Mouse (Mus musculus) CH12.LX (cell line): ENCODE results near the gene Taf4. TPM values are rescaled to one million over a fixed set of nuclear protein-coding genes. Genes with fewer than 3 reads are reported as not detected.
A peak's percentile ranks its signal among the peaks of the same experiment; 100 is the strongest.

Experiments used
- DNase-seq: peaks from one replicate; pipeline ENCODE4 v3.0.0-alpha.2; 2013; ENCODE audit errors: extremely low read depth
- H3K27ac ChIP-seq: 2 replicates; pipeline ENCODE4 v1.5.1; 2012; ENCODE audit warnings: low read depth, mild to moderate bottlenecking, control low read depth, moderate library complexity; ENCODE audit not compliant: insufficient read depth
- H3K27me3 ChIP-seq: replicated peaks from 2 replicates; pipeline ENCODE3; 2012; ENCODE audit warnings: inconsistent platforms
- H3K36me3 ChIP-seq, 2 experiments: replicated peaks in 1 of 2; 2 replicates each; pipeline versions ENCODE3 to v1.6.1; 2012; ENCODE audit warnings: inconsistent platforms in 1 of 2, low read length in 1 of 2, mild to moderate bottlenecking in 1 of 2, mixed read lengths in 1 of 2, moderate library complexity in 1 of 2; ENCODE audit not compliant: control insufficient read depth in 1 of 2, insufficient read depth in 1 of 2
- H3K4me1 ChIP-seq, 2 experiments: 2 replicates each; pipeline ENCODE4 v1.6.1; 2012; ENCODE audit warnings: inconsistent platforms in 1 of 2, moderate library complexity in 1 of 2; ENCODE audit not compliant: insufficient read depth in 2 of 2, control insufficient read depth in 1 of 2
- H3K4me2 ChIP-seq: 2 replicates; pipeline ENCODE4 v1.6.1; 2012; ENCODE audit warnings: low read depth, mild to moderate bottlenecking, control low read depth; ENCODE audit not compliant: poor library complexity, insufficient read depth, severe bottlenecking
- H3K4me3 ChIP-seq, 3 experiments: fragments of 150-350 bp in 1 of 3; sonication (generic) in 1 of 3; replicated peaks in 1 of 3; 2 replicates each; pipeline versions ENCODE3 to v1.5.1; 2011 to 2012; ENCODE audit warnings: low read depth in 2 of 3, low read length in 2 of 3, mild to moderate bottlenecking in 2 of 3, moderate library complexity in 2 of 3, control low read depth in 1 of 3, improper control_type of control experiment in 1 of 3, inconsistent platforms in 1 of 3, mixed read lengths in 1 of 3; ENCODE audit not compliant: poor library complexity in 1 of 3
- H3K79me2 ChIP-seq: replicated peaks from 2 replicates; pipeline ENCODE4 v1.6.1; 2012; ENCODE audit warnings: mild to moderate bottlenecking, moderate library complexity; ENCODE audit not compliant: control insufficient read depth, poor library complexity, insufficient read depth, severe bottlenecking; ENCODE audit errors: extremely low read depth
- H3K9ac ChIP-seq: 2 replicates; pipeline ENCODE4 v1.6.1; 2012; ENCODE audit warnings: low read depth, mild to moderate bottlenecking, control low read depth, moderate library complexity; ENCODE audit not compliant: insufficient read depth
- H3K9me3 ChIP-seq: replicated peaks from 2 replicates; pipeline ENCODE3; 2012; ENCODE audit warnings: low read length, inconsistent platforms, mixed read lengths
- BHLHE40 ChIP-seq: IDR thresholded peaks from 2 replicates; pipeline ENCODE4 v1.6.1; 2011; ENCODE audit warnings: mild to moderate bottlenecking, low read depth, low read length, improper control_type of control experiment
- CHD1 ChIP-seq: IDR thresholded peaks from 2 replicates; pipeline ENCODE4 v1.6.1; 2012; ENCODE audit warnings: low read depth, low read length, improper control_type of control experiment, inconsistent platforms
- E2F4 ChIP-seq: IDR thresholded peaks from 2 replicates; pipeline ENCODE4 v1.6.1; 2011; ENCODE audit warnings: low read depth, low read length, improper control_type of control experiment; ENCODE audit not compliant: insufficient replicate concordance
- ELF1 ChIP-seq: IDR thresholded peaks from 2 replicates; pipeline ENCODE4 v1.6.1; 2014; ENCODE audit warnings: low read depth, mild to moderate bottlenecking, inconsistent platforms, low read length, improper control_type of control experiment
- EP300 ChIP-seq: IDR thresholded peaks from 2 replicates; pipeline ENCODE4 v1.6.1; 2011; ENCODE audit warnings: low read length, improper control_type of control experiment
- ETS1 ChIP-seq: conservative IDR thresholded peaks from 2 replicates; pipeline ENCODE4 v1.6.1; 2012; ENCODE audit warnings: low read depth, mild to moderate bottlenecking, inconsistent platforms, low read length, improper control_type of control experiment, moderate library complexity
- GABPA ChIP-seq: IDR thresholded peaks from 2 replicates; pipeline ENCODE4 v1.6.1; 2012; ENCODE audit warnings: low read depth, low read length, improper control_type of control experiment, inconsistent platforms; ENCODE audit not compliant: insufficient replicate concordance
- HCFC1 ChIP-seq: IDR thresholded peaks from 2 replicates; pipeline ENCODE4 v1.6.1; 2012; ENCODE audit warnings: low read depth, mild to moderate bottlenecking, inconsistent platforms, low read length, improper control_type of control experiment
- IRF4 ChIP-seq: IDR thresholded peaks from 2 replicates; pipeline ENCODE4 v1.6.1; 2014; ENCODE audit warnings: low read depth, mild to moderate bottlenecking, inconsistent platforms, low read length, improper control_type of control experiment
- JUN ChIP-seq: IDR thresholded peaks from 2 replicates; pipeline ENCODE4 v1.6.1; 2011; ENCODE audit warnings: low read depth, mild to moderate bottlenecking, low read length, improper control_type of control experiment, moderate library complexity; ENCODE audit not compliant: insufficient read depth
- JUND ChIP-seq: conservative IDR thresholded peaks from 2 replicates; pipeline ENCODE4 v1.6.1; 2011; ENCODE audit warnings: low read depth, low read length, improper control_type of control experiment
- KAT2A ChIP-seq: IDR thresholded peaks from 2 replicates; pipeline ENCODE4 v1.6.1; 2012; ENCODE audit warnings: low read length, improper control_type of control experiment, inconsistent platforms; ENCODE audit not compliant: insufficient replicate concordance
- MAFK ChIP-seq: IDR thresholded peaks from 2 replicates; pipeline ENCODE4 v1.6.1; 2011; ENCODE audit warnings: low read length, improper control_type of control experiment; ENCODE audit not compliant: insufficient replicate concordance
- MAZ ChIP-seq: IDR thresholded peaks from 2 replicates; pipeline ENCODE4 v1.6.1; 2012; ENCODE audit warnings: low read depth, mild to moderate bottlenecking, inconsistent platforms, low read length, improper control_type of control experiment, moderate library complexity
- MEF2A ChIP-seq: IDR thresholded peaks from 2 replicates; pipeline ENCODE4 v1.6.1; 2014; ENCODE audit warnings: low read depth, mild to moderate bottlenecking, inconsistent platforms, low read length, improper control_type of control experiment, borderline replicate concordance
- MXI1 ChIP-seq: IDR thresholded peaks from 2 replicates; pipeline ENCODE4 v1.6.1; 2011; ENCODE audit warnings: mild to moderate bottlenecking, low read depth, low read length, improper control_type of control experiment
- MYC ChIP-seq: IDR thresholded peaks from 2 replicates; pipeline ENCODE4 v1.6.1; 2011; ENCODE audit warnings: low read depth, mild to moderate bottlenecking, improper control_type of control experiment, low read length
- NELFE ChIP-seq: IDR thresholded peaks from 2 replicates; pipeline ENCODE4 v1.6.1; 2011; ENCODE audit warnings: low read depth, low read length, improper control_type of control experiment
- POLR2A ChIP-seq: IDR thresholded peaks from 2 replicates; pipeline ENCODE4 v1.6.1; 2011; ENCODE audit warnings: low read depth, mild to moderate bottlenecking, improper control_type of control experiment, low read length
- RAD21 ChIP-seq: IDR thresholded peaks from 2 replicates; pipeline ENCODE4 v1.6.1; 2011; ENCODE audit warnings: low read depth, mild to moderate bottlenecking, low read length, improper control_type of control experiment, moderate library complexity
- SMC3 ChIP-seq: IDR thresholded peaks from 2 replicates; pipeline ENCODE4 v1.6.1; 2011; ENCODE audit warnings: low read depth, low read length, improper control_type of control experiment
- UBTF ChIP-seq: IDR thresholded peaks from 2 replicates; pipeline ENCODE4 v1.6.1; 2012; ENCODE audit warnings: low read depth, mild to moderate bottlenecking, inconsistent platforms, low read length, improper control_type of control experiment, moderate library complexity
- ZNF384 ChIP-seq: IDR thresholded peaks from 2 replicates; pipeline ENCODE4 v1.6.1; 2012; ENCODE audit warnings: low read depth, low read length, improper control_type of control experiment, inconsistent platforms
- dilution Hi-C: fragments of 300-500 bp; cut with MboI; formaldehyde crosslinking; loops from 2 replicates; pipeline ENCODE4 v1.14.3; 2020; ENCODE audit warnings: low sequenced_read_pairs; ENCODE audit not compliant: extremely low pct_unique_long_range_greater_than_20kb, extremely low pct_ligation_motif_present
- in situ Hi-C: fragments of 300-500 bp; cut with MboI; formaldehyde crosslinking; loops from 3 replicates; pipeline ENCODE4 v1.14.3; 2019; ENCODE audit warnings: low sequenced_read_pairs, low pct_ligation_motif_present, low pct_unique_long_range_greater_than_20kb, mixed read lengths
- polyA plus RNA-seq: library from polyadenylated mRNA; unstranded; fragments of >175 nt; gene quantifications from 2 replicates; pipeline ENCODE4 v1.2.1, GENCODE M21; 2012; ENCODE audit warnings: low read depth; ENCODE audit not compliant: insufficient read length
- total RNA-seq, 2 experiments: library from RNA; depleted of rRNA; stranded (reverse); fragments of 300-350 nt in 1 of 2; fragments of >200 nt in 1 of 2; gene quantifications; 2 replicates each; pipeline ENCODE4 v1.2.3; 2012 to 2014

Gene Taf4
- total and polyA plus RNA-seq, 3 experiments, result 3.0 to 14.5 (median 5.5) TPM

GRCm38 (mm10) chr2:179973871-179974628 lies 2.4 kb downstream of the Taf4 start:
- H3K4me3 ChIP-seq, result no peak overlapping the region
- in situ Hi-C loops, result no loop called here
- no peak for TF ChIP-seq MXI1
- TF ChIP-seq E2F4, result no peak
- no peak for TF ChIP-seq MYC
- no peak for TF ChIP-seq SMC3
- no peak for TF ChIP-seq RAD21
- TF ChIP-seq GABPA, result no peak
- no peak for TF ChIP-seq JUN
- no peak for TF ChIP-seq MAFK
- peaks cover 0 to 10% of the 10 kb centered on the region in 2 experiments for H3K36me3 ChIP-seq
- no peaks in the 10 kb centered on the region for H3K9me3 ChIP-seq
- H3K27me3 ChIP-seq, result no peaks in the 10 kb centered on the region
- H3K4me2 ChIP-seq, result peak overlapping the region; percentile 58; the same call in 1 of the 2 replicates
- H3K4me1 ChIP-seq, result peaks cover 16 to 55% of the 10 kb centered on the region in 2 experiments
- peaks cover 15% of the 10 kb centered on the region for H3K79me2 ChIP-seq
- no peak overlapping the region for H3K9ac ChIP-seq
- DNase-seq, result no peak
- dilution Hi-C loops, result no loop called here
- H3K27ac ChIP-seq, result no peak overlapping the region

DNA sequence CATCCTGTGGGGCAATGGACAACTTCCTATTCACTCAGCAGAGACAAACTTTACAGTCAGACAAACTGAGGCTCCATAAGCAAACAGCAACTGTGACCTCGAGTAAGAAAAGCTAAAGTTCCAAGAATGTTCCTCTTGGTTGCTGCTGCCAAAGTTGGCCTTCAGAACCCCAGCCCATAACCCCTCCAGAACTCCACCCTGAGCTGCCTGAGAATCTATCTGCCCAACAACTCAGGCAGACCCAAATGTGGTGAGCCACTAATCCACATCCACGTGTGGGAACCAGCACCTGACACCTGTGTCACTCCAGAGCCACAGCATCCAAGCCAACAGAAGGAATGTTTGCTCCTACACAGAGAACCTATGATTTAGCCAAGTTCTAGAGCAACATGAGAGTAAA lies 4.0 kb downstream of the Taf4 start:
- dilution Hi-C loops, result no loop called here
- no peak overlapping the region for H3K4me3 ChIP-seq
- no peaks in the 10 kb centered on the region for H3K27me3 ChIP-seq
- in situ Hi-C loops, result no loop called here
- H3K4me2 ChIP-seq, result no peak overlapping the region
- TF ChIP-seq MXI1 (no peak), CHD1 (no peak), JUN (no peak), EP300 (no peak), POLR2A (no peak), ZNF384 (no peak), MAZ (no peak), NELFE (no peak), ETS1 (no peak), JUND (no peak), HCFC1 (no peak), KAT2A (no peak), BHLHE40 (no peak), ELF1 (no peak), MEF2A (no peak), UBTF (no peak), IRF4 (no peak)
- no peaks in the 10 kb centered on the region for H3K9me3 ChIP-seq
- no peak overlapping the region for H3K27ac ChIP-seq
- H3K36me3 ChIP-seq, result peaks cover 0 to 10% of the 10 kb centered on the region in 2 experiments
- no peak for DNase-seq
- peaks cover 15% of the 10 kb centered on the region for H3K79me2 ChIP-seq
- H3K9ac ChIP-seq, result no peak overlapping the region
- H3K4me1 ChIP-seq, result peaks cover 16 to 56% of the 10 kb centered on the region in 2 experiments
